Mouse (Mus musculus): Measurements from ENCODE around the gene Pex7. TPM values are rescaled to one million over a fixed set of nuclear protein-coding genes. Genes with fewer than 3 reads are reported as not detected.

The Pex7 gene
- polyA plus RNA-seq (2014; fragmentation: Nextera tagmentation; extraction: Ambion mirVana), result 21.8 and 22.7 TPM in 2 replicates

- H3K9me3 ChIP-seq (replicated peaks; ENCODE audit: control insufficient read depth, low read length), result no peaks in the 10 kb centered on the region
Measured at GRCm38 (mm10) chr10:19907246-19907804, at the start of gene Pex7. Pex7 (minus strand) TSS chr10:19907689.

GRCm38 (mm10) chr10:19956745-19957144, 49.3 kb upstream of the Pex7 start:
- Histone ChIP-seq H3K4me3 (ENCODE audit: low read depth, low read length) (no peak overlapping the region), H3K4me1 (ENCODE audit: control insufficient read depth, insufficient read depth, low read length) (no peaks in the 10 kb centered on the region), H3K27ac (replicated peaks; ENCODE audit: low read depth, low read length) (no peak overlapping the region), H3K9me3 (replicated peaks; ENCODE audit: control insufficient read depth, low read length) (no peaks in the 10 kb centered on the region), H3K27me3 (ENCODE audit: control insufficient read depth, insufficient read depth, low read length) (no peaks in the 10 kb centered on the region), H3K9ac (replicated peaks; ENCODE audit: low read length) (no peak overlapping the region), H3K36me3 (replicated peaks; ENCODE audit: control insufficient read depth, insufficient read depth, low read depth, low read length) (no peaks in the 10 kb centered on the region), H3K4me2 (ENCODE audit: low read depth, low read length) (no peak overlapping the region)
- 61% methylated on average over 6 of the region's 6 CpGs for WGBS
- DNase-seq (ENCODE audit: low spot score) (no peak), ATAC-seq (replicated peaks; ENCODE audit: insufficient number of reproducible peaks, low FRiP score, low TSS enrichment, low read depth) (no peak)

More at GRCm38 (mm10) chr10:19907246-19907804, at the start of gene Pex7:
- Histone ChIP-seq H3K4me3 (ENCODE audit: low read depth, low read length) (peak within 1 kb of the TSS; percentile 72), H3K36me3 (replicated peaks; ENCODE audit: control insufficient read depth, insufficient read depth, low read depth, low read length) (no peaks in the 10 kb centered on the region), H3K27ac (replicated peaks; ENCODE audit: low read depth, low read length) (peak within 1 kb of the TSS; percentile 91), H3K9ac (replicated peaks; ENCODE audit: low read length) (peak within 1 kb of the TSS; percentile 92), H3K27me3 (ENCODE audit: control insufficient read depth, insufficient read depth, low read length) (no peaks in the 10 kb centered on the region), H3K4me2 (ENCODE audit: low read depth, low read length) (0 out of 2 replicates have a peak within 1 kb of the TSS, but pooled peaks have one; percentile 23), H3K4me1 (ENCODE audit: control insufficient read depth, insufficient read depth, low read length) (no peaks in the 10 kb centered on the region)
- DNase-seq (ENCODE audit: low spot score) (peak; percentile 97), ATAC-seq (replicated peaks; ENCODE audit: insufficient number of reproducible peaks, low FRiP score, low TSS enrichment, low read depth) (peak; percentile 96)
- under 1% methylated on average over 54 of the region's 60 CpGs for WGBS

- no peak overlapping the region for H3K9ac ChIP-seq (replicated peaks; ENCODE audit: low read length)
- no peak overlapping the region for H3K4me3 ChIP-seq (ENCODE audit: low read depth, low read length)
- no peaks in the 10 kb centered on the region for H3K9me3 ChIP-seq (replicated peaks; ENCODE audit: control insufficient read depth, low read length)
- H3K4me1 ChIP-seq (ENCODE audit: control insufficient read depth, insufficient read depth, low read length), result no peaks in the 10 kb centered on the region
- no peak overlapping the region for H3K4me2 ChIP-seq (ENCODE audit: low read depth, low read length)
- no peak overlapping the region for H3K27ac ChIP-seq (replicated peaks; ENCODE audit: low read depth, low read length)
- 91% methylated on average over 6 of the region's 6 CpGs for WGBS
- no peak for ATAC-seq (replicated peaks; ENCODE audit: insufficient number of reproducible peaks, low FRiP score, low TSS enrichment, low read depth)
- no peaks in the 10 kb centered on the region for H3K27me3 ChIP-seq (ENCODE audit: control insufficient read depth, insufficient read depth, low read length)
- no peak for DNase-seq (ENCODE audit: low spot score)
- no peaks in the 10 kb centered on the region for H3K36me3 ChIP-seq (replicated peaks; ENCODE audit: control insufficient read depth, insufficient read depth, low read depth, low read length)
Measured at GRCm38 (mm10) chr10:19955817-19956216, 48.3 kb upstream of the Pex7 start.

- no peak for ATAC-seq (replicated peaks; ENCODE audit: insufficient number of reproducible peaks, low FRiP score, low TSS enrichment, low read depth)
- Histone ChIP-seq H3K27me3 (ENCODE audit: control insufficient read depth, insufficient read depth, low read length) (no peaks in the 10 kb centered on the region), H3K4me3 (ENCODE audit: low read depth, low read length) (no peak overlapping the region), H3K9ac (replicated peaks; ENCODE audit: low read length) (no peak overlapping the region), H3K4me2 (ENCODE audit: low read depth, low read length) (no peak overlapping the region), H3K9me3 (replicated peaks; ENCODE audit: control insufficient read depth, low read length) (no peaks in the 10 kb centered on the region), H3K36me3 (replicated peaks; ENCODE audit: control insufficient read depth, insufficient read depth, low read depth, low read length) (no peaks in the 10 kb centered on the region), H3K4me1 (ENCODE audit: control insufficient read depth, insufficient read depth, low read length) (no peaks in the 10 kb centered on the region), H3K27ac (replicated peaks; ENCODE audit: low read depth, low read length) (no peak overlapping the region)
- DNase-seq (ENCODE audit: low spot score), result no peak
- 74% methylated on average over 3 of the region's 3 CpGs for WGBS
Measured at GRCm38 (mm10) chr10:19954572-19954971, 47.1 kb upstream of the Pex7 start.

- Histone ChIP-seq H3K27ac (replicated peaks; ENCODE audit: low read depth, low read length) (no peak overlapping the region), H3K9ac (replicated peaks; ENCODE audit: low read length) (no peak overlapping the region), H3K4me3 (ENCODE audit: low read depth, low read length) (no peak overlapping the region), H3K4me2 (ENCODE audit: low read depth, low read length) (no peak overlapping the region), H3K9me3 (replicated peaks; ENCODE audit: control insufficient read depth, low read length) (no peaks in the 10 kb centered on the region), H3K4me1 (ENCODE audit: control insufficient read depth, insufficient read depth, low read length) (no peaks in the 10 kb centered on the region), H3K27me3 (ENCODE audit: control insufficient read depth, insufficient read depth, low read length) (no peaks in the 10 kb centered on the region), H3K36me3 (replicated peaks; ENCODE audit: control insufficient read depth, insufficient read depth, low read depth, low read length) (no peaks in the 10 kb centered on the region)
- DNase-seq (ENCODE audit: low spot score) (no peak), ATAC-seq (replicated peaks; ENCODE audit: insufficient number of reproducible peaks, low FRiP score, low TSS enrichment, low read depth) (no peak)
- WGBS, result 82% methylated on average over 11 of the region's 11 CpGs
Measured at GRCm38 (mm10) chr10:19953032-19953761, 45.7 kb upstream of the Pex7 start.

- Histone ChIP-seq H3K9ac (replicated peaks; ENCODE audit: low read length) (no peak overlapping the region), H3K4me3 (ENCODE audit: low read depth, low read length) (no peak overlapping the region), H3K27ac (replicated peaks; ENCODE audit: low read depth, low read length) (no peak overlapping the region), H3K27me3 (ENCODE audit: control insufficient read depth, insufficient read depth, low read length) (no peaks in the 10 kb centered on the region), H3K4me2 (ENCODE audit: low read depth, low read length) (no peak overlapping the region), H3K4me1 (ENCODE audit: control insufficient read depth, insufficient read depth, low read length) (no peaks in the 10 kb centered on the region), H3K9me3 (replicated peaks; ENCODE audit: control insufficient read depth, low read length) (no peaks in the 10 kb centered on the region), H3K36me3 (replicated peaks; ENCODE audit: control insufficient read depth, insufficient read depth, low read depth, low read length) (no peaks in the 10 kb centered on the region)
- DNase-seq (ENCODE audit: low spot score), result no peak
- ATAC-seq (replicated peaks; ENCODE audit: insufficient number of reproducible peaks, low FRiP score, low TSS enrichment, low read depth), result no peak
- WGBS, result 75% methylated on average over 4 of the region's 4 CpGs
Measured at GRCm38 (mm10) chr10:19949106-19949505, 41.6 kb upstream of the Pex7 start.

GRCm38 (mm10) chr10:19948381-19948780, 40.9 kb upstream of the Pex7 start:
- H3K36me3 ChIP-seq (replicated peaks; ENCODE audit: control insufficient read depth, insufficient read depth, low read depth, low read length), result no peaks in the 10 kb centered on the region
- no peak overlapping the region for H3K9ac ChIP-seq (replicated peaks; ENCODE audit: low read length)
- no peak overlapping the region for H3K4me3 ChIP-seq (ENCODE audit: low read depth, low read length)
- H3K27me3 ChIP-seq (ENCODE audit: control insufficient read depth, insufficient read depth, low read length), result no peaks in the 10 kb centered on the region
- no peaks in the 10 kb centered on the region for H3K4me1 ChIP-seq (ENCODE audit: control insufficient read depth, insufficient read depth, low read length)
- no peak overlapping the region for H3K4me2 ChIP-seq (ENCODE audit: low read depth, low read length)
- no peak overlapping the region for H3K27ac ChIP-seq (replicated peaks; ENCODE audit: low read depth, low read length)
- no peak for DNase-seq (ENCODE audit: low spot score)
- ATAC-seq (replicated peaks; ENCODE audit: insufficient number of reproducible peaks, low FRiP score, low TSS enrichment, low read depth), result no peak
- no peaks in the 10 kb centered on the region for H3K9me3 ChIP-seq (replicated peaks; ENCODE audit: control insufficient read depth, low read length)
- WGBS, result 92% methylated on average over 11 of the region's 11 CpGs

- no peaks in the 10 kb centered on the region for H3K4me1 ChIP-seq (ENCODE audit: control insufficient read depth, insufficient read depth, low read length)
- no peak overlapping the region for H3K9ac ChIP-seq (replicated peaks; ENCODE audit: low read length)
- H3K27ac ChIP-seq (replicated peaks; ENCODE audit: low read depth, low read length), result no peak overlapping the region
- ATAC-seq (replicated peaks; ENCODE audit: insufficient number of reproducible peaks, low FRiP score, low TSS enrichment, low read depth) (no peak), DNase-seq (ENCODE audit: low spot score) (no peak)
- H3K4me2 ChIP-seq (ENCODE audit: low read depth, low read length), result no peak overlapping the region
- H3K9me3 ChIP-seq (replicated peaks; ENCODE audit: control insufficient read depth, low read length), result no peaks in the 10 kb centered on the region
- no peak overlapping the region for H3K4me3 ChIP-seq (ENCODE audit: low read depth, low read length)
- no peaks in the 10 kb centered on the region for H3K27me3 ChIP-seq (ENCODE audit: control insufficient read depth, insufficient read depth, low read length)
- no peaks in the 10 kb centered on the region for H3K36me3 ChIP-seq (replicated peaks; ENCODE audit: control insufficient read depth, insufficient read depth, low read depth, low read length)
- 90% methylated on average over 5 of the region's 5 CpGs for WGBS
Measured at GRCm38 (mm10) chr10:19947901-19948300, 40.4 kb upstream of the Pex7 start.

All from embryonic facial prominence, embryonic 11.5 days (tissue).